Mouse (Mus musculus) monocyte, adult 2 months (primary cell): ENCODE data around the gene Arhgef28.

ENCODE experiments used
- DNase-seq, 2 experiments: peaks; one replicate each; pipeline ENCODE4 v3.0.0; 2022; ENCODE audit warnings: low spot score in 2 of 2, low read depth in 1 of 2

Gene Arhgef28

DNA sequence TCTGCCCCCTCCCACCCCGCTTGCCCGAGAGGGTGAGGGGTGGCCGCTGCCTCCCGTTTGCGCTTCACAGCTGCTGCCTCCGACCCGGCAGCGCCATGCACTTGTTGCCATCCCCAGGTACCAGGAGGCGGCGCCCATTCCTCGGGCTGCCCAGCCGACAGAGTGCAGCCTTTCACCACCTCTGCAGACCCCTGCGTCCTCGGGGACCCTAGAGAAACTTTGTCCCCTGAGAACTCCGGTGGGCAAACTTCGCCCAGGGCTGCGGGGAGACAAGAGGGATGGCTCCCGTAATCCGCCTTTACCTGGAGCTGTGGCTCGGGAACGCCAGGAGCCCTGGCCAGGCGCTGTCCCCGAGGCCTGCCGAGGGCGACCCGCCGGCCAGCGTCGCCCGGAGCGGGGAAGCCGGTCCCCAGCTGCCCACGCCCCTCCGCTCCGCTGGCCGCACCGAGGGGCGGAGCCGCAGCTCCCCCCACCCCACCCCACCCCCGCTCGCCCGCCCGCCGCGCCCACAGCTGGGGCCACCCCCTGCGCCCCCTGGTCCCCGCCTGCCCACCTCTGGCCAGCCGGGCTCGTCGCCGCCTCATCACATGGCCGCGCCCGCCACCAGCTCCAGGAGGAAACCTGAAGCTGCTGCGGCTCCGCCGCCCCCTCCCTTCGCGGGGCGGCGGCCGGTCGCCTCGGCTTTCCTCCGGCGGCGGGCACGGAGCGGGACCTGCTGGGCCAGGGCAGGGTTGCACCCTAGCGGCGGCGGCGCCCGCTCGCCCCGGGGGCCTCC, at the start of gene Arhgef28:
TSS of gene Arhgef28 (minus strand) at position 669 of the 775 bp plus-strand sequence.
- DNase-seq: peak in 1 of 2 experiments; percentile 5

DNA sequence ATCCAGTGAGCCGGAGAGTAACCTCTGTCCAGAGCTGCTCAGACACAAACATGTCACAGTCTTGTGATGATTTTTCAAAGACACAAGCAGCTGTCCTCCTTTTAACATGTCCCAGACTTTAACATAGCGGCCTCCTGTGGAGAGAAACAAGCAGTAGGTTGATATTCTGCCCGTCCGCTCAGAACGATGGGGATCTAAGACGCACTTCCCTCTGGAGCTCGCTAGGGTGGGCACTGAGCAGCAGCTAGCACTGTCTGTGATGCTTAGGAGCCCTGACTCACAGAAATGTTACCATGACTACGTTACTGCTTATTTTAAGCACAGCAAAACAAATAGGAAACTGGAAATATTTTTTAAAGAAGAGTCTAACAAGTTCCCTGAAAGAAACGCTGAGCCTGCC, 48.7 kb upstream of the Arhgef28 start:
- DNase-seq: no peak

GRCm38 (mm10) chr13:98249594-98249993, 43.4 kb upstream of the Arhgef28 start:
- DNase-seq: no peak

DNA sequence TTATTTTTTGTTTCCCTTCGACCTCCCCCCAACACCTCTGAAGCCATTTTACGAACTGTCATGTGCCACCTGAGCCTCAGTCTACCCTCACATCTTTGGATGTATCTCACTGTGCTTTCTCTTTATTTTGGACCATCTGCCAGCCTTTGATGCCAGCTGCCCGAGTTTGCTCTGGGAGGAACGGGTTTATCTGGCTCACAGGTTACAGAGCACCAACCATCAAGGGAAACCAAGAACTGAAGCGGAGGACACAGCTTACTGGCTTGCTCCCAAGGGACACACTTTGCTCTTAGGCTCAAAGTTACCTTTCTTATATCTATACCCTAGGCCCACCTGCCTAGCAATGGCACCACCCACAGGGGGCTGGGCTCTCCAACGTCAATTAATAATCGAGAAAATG, 39.1 kb upstream of the Arhgef28 start:
- DNase-seq: no peak

- no peak for DNase-seq
These were observed 38.5 kb upstream of the Arhgef28 start for GRCm38 (mm10) chr13:98244571-98245350.

GRCm38 (mm10) chr13:98241531-98242282, 35.5 kb upstream of the Arhgef28 start:
- no peak for DNase-seq

- DNase-seq: no peak
These were observed 33.9 kb upstream of the Arhgef28 start for GRCm38 (mm10) chr13:98239978-98240641.

GRCm38 (mm10) chr13:98235451-98235850, 29.2 kb upstream of the Arhgef28 start:
- no peak for DNase-seq

DNA sequence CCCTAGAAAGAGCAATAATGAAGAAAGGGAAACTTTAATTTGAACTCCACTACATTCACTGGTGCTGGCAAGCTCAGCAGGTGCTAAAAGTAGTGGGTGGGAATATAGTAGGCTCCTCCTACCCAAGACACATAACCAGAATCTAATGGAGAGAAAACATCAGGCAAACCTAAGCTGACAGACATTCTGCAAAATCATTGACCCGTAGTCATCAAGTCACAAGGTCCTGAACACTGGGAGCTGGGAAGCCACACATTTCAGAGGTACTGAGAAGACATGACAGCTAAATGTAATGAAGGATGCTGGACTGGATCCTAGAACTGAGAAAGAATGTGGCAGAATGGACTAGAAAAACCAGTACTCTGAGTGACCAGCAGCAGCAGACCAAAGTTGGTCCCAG, 24.3 kb upstream of the Arhgef28 start:
- no peak for DNase-seq

GRCm38 (mm10) chr13:98226225-98226624, 20.0 kb upstream of the Arhgef28 start:
- DNase-seq: no peak

DNA sequence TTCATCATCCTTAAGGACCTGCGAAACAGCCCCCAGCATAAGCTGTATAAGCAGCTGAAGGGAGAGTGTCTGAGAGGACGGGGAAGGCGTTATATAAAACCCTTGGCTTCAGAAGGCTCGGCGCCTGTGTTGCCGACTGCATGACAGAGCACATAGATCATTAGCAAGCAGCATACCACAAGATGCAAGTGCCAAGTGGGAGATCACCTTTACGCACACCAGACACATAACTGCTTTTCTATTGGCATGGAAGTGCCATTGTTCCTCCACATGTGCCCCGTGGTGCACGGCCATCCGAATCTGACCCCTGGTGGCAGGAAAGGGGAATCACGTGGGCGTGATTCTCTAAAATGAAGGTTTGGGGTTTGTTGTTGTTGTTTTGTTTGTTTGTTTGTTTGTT, 16.6 kb upstream of the Arhgef28 start:
- no peak for DNase-seq

- no peak for DNase-seq
These were observed 3.9 kb upstream of the Arhgef28 start for GRCm38 (mm10) chr13:98210137-98210536.

- DNase-seq: no peak
These were observed 2.6 kb upstream of the Arhgef28 start for GRCm38 (mm10) chr13:98208842-98209241.

DNA sequence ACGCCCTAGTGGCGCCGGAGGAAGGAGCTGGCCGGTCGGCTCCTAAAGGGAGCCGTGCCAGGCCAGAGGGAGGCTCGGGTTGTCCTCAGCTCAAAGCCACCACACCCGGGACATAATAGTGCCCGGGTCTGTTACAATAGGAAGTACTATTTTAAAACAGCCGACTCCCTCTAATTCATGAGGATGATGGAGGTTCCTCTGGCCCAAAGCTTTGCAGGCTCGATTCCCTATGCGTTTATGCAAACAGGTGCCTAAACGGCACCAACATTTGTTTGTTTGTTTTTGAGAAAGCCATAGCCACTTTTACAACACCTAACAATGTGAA, 269 bp upstream of the Arhgef28 start:
- DNase-seq: no peak

DNA sequence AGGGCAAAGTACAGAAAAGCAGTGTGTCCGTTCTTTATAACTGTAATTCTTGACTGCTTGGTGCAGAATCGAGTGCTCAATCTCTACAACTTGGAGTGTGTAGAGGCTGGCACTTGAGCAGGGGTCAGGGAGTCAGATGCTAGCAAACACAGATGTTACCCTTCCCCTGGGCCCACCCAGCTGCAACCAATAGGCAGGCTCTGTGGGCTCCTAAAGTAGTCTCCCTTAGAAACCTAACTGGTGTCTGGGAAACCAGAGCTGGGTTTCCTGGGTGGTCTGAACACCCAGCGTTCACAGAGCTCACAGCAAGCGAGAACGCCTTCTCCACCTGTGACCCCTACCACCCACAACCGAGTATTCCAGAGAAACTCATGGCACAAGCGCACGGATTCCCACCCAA, 1.1 kb downstream of the Arhgef28 start:
- no peak for DNase-seq

DNA sequence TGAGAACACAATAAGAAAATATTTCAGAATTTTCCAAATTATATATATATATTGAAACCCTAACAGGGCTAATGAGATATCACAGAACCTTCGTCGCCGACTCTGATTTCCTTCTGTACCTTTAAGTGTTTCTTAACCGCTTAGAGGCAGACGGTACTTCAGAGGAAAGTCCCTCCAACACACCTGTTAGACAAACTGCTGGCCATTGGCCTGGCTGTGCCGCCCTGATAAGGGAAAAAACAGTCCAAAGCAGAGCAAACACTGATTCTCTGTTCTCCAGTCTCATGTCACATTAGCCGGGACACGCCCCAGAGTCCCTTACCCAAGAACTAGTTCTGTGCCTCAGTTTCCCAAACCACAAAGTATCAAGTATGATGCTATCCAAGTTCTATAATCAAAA, 1.9 kb downstream of the Arhgef28 start:
- DNase-seq: no peak

DNA sequence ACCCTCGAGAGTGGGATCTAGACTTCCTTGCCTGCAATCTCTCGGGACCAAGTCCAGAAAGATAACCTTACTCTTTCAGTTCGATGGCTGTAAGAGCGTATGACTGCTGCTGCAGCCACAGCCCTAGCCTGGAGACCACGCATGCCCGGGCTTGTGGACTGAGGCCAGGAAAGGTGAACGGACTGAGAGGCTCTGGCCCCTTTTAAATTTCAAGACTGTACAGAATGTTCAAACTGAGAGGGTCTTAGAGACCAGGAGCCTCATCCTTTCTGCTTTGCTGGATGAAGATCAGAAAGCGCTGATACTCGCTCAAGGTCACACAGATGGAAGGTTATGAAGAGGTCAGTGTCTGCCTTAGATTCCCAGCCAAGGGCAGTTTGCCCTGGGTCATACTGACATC, 4.8 kb downstream of the Arhgef28 start:
- DNase-seq: no peak

- DNase-seq: no peak
These were observed 13.6 kb downstream of the Arhgef28 start for GRCm38 (mm10) chr13:98192596-98192995.

DNA sequence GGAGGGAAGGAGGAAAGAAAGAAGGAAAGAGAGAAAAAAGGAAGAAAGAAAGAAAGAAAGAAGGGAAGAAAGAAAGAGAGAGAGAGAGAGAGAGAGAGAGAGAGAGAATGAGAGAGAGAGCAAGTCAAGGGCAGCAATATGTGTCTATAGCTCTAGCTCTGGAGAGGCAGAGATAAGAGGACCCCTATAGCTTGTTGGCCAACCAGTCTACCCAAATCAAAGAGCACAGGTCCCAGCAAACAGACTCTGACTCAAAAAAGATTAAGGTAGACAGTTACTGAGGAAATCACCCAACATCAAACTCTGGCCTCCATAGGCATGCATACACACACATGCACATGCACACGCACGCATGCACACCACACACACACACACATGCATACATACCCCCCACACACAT, 17.7 kb downstream of the Arhgef28 start:
- DNase-seq: no peak

DNA sequence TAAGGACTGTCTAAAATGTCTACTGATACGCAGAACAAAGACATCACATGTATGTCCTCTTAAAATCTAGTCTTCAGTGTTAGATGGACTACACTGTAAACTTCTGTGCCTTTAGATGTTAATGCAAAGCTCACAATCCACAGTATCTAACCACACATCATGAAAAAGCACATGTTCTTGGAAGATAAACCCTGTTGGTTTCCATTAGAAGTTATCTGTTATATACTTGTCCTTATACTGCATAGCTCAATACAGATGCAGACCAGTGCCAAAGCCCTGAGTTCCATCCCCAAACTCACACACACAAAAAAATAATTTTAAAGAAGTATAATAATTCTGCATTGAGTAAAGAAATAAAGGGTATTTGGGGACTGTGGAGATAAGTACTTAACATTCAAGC, 18.3 kb downstream of the Arhgef28 start:
- no peak for DNase-seq

DNA sequence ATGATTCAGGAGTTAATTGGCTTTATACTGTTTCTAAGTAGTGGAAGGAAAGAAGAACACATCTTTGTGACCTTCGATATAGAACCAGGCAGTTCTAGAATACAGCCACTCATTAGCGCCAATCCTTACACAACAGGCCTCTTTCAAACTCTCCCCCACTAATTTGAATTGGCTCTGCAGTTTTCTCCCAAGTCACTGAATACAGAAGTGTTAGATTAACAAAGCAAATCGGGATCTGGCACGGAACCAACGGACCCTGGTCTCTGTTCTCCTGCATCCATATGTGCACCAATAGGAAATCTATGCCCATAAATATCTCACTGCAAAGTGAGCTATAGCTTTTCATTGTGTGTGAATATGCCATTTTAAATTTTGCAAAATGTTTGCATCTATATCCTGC, 20.1 kb downstream of the Arhgef28 start:
- no peak for DNase-seq
